Mouse (Mus musculus) stomach, postnatal 0 days (tissue): ENCODE results near the gene Gpr183. TPM values are rescaled to one million over a fixed set of nuclear protein-coding genes. Genes with fewer than 3 reads are reported as not detected.

Experiments used
- ATAC-seq: fragments of 200-750 bp; cut with Nextera tagmentation; 2 replicates; pipeline ENCODE4 v1.8.0; 2017; ENCODE audit not compliant: low FRiP score, low TSS enrichment
- DNase-seq: peaks from one replicate; pipeline ENCODE4 v3.0.0-alpha.2; 2016; ENCODE audit warnings: low spot score
- H3K27ac ChIP-seq: fragments of 300-500 bp; sonication (generic); replicated peaks from 2 replicates; pipeline ENCODE4 v1.5.1; 2014; ENCODE audit warnings: mild to moderate bottlenecking, control low read depth
- H3K27me3 ChIP-seq: fragments of 300-500 bp; sonication (generic); 2 replicates; pipeline ENCODE4 v1.6.1; 2014; ENCODE audit warnings: low read length; ENCODE audit not compliant: control insufficient read depth, insufficient read depth
- H3K36me3 ChIP-seq: fragments of 300-500 bp; sonication (generic); 2 replicates; pipeline ENCODE4 v1.6.1; 2014; ENCODE audit warnings: low read length, mixed read lengths; ENCODE audit not compliant: control insufficient read depth, insufficient read depth
- H3K4me1 ChIP-seq: fragments of 300-500 bp; sonication (generic); replicated peaks from 2 replicates; pipeline ENCODE4 v1.6.1; 2014; ENCODE audit warnings: antibody characterized with exemption; ENCODE audit not compliant: control insufficient read depth, insufficient read depth
- H3K4me2 ChIP-seq: fragments of 300-500 bp; sonication (generic); replicated peaks from 2 replicates; pipeline ENCODE4 v1.6.1; 2014; ENCODE audit warnings: low read depth, mild to moderate bottlenecking, control low read depth, moderate library complexity
- H3K4me3 ChIP-seq: fragments of 300-500 bp; sonication (generic); 2 replicates; pipeline ENCODE4 v1.5.1; 2014; ENCODE audit warnings: low read depth, low read length, control low read depth
- H3K9ac ChIP-seq: fragments of 300-500 bp; sonication (generic); 2 replicates; pipeline ENCODE4 v1.6.1; 2014; ENCODE audit warnings: mild to moderate bottlenecking, low read length, control low read depth, mixed read lengths
- H3K9me3 ChIP-seq: fragments of 300-500 bp; sonication (generic); 2 replicates; pipeline ENCODE4 v1.6.1; 2016; ENCODE audit warnings: low read length; ENCODE audit not compliant: control insufficient read depth
- CTCF ChIP-seq: IDR thresholded peaks from 2 replicates; pipeline ENCODE4 v1.5.1; 2016; ENCODE audit warnings: antibody characterized with exemption, low read depth, mild to moderate bottlenecking, moderate library complexity
- EP300 ChIP-seq: optimal IDR thresholded peaks from 2 replicates; pipeline ENCODE3; 2016; ENCODE audit warnings: antibody characterized with exemption
- WGBS: fragments of 180-500 bp; shearing (Covaris S2); extraction: QIAGEN DNeasy Blood & Tissue Kit; methylation state at CpG from one replicate; pipeline ENCODE4 v1.1.7; 2014; 5-methylcytosine and 5-hydroxymethylcytosine counted together
- polyA plus RNA-seq: library from polyadenylated mRNA; unstranded; fragments of >200 nt; fragmentation: Nextera tagmentation; extraction: Ambion mirVana; gene quantifications from 2 replicates; pipeline ENCODE4 v1.2.1, GENCODE M21; 2015

The Gpr183 gene
- polyA plus RNA-seq, 1 experiment from 2014 or later = 1.8 TPM

GRCm38 (mm10) chr14:121970402-121970801 lies 5.4 kb upstream of the Gpr183 start:
- Histone ChIP-seq H3K9ac (no peak overlapping the region), H3K4me3 (no peak overlapping the region), H3K4me2 (no peak overlapping the region), H3K36me3 (no peaks in the 10 kb centered on the region), H3K27ac (no peak overlapping the region), H3K27me3 (no peaks in the 10 kb centered on the region), H3K4me1 (no peaks in the 10 kb centered on the region), H3K9me3 (no peaks in the 10 kb centered on the region)
- TF ChIP-seq EP300 (no peak), CTCF (no peak)
- ATAC-seq = no peak
- no peak for DNase-seq
- WGBS = 100% methylated on average over 1 of the region's 1 CpGs

GRCm38 (mm10) chr14:121967095-121967494 lies 2.1 kb upstream of the Gpr183 start:
- Histone ChIP-seq H3K27me3 (no peaks in the 10 kb centered on the region), H3K9ac (no peak overlapping the region), H3K4me3 (no peak overlapping the region), H3K4me2 (no peak overlapping the region), H3K27ac (no peak overlapping the region), H3K9me3 (no peaks in the 10 kb centered on the region), H3K36me3 (no peaks in the 10 kb centered on the region), H3K4me1 (peaks cover 1% of the 10 kb centered on the region; the same call in 1 of the 2 replicates)
- DNase-seq = no peak
- peak; percentile 82 for ATAC-seq
- TF ChIP-seq CTCF (no peak), EP300 (no peak)
- WGBS = 64% methylated on average over 4 of the region's 4 CpGs

- Histone ChIP-seq H3K9ac (no peak overlapping the region), H3K4me3 (no peak overlapping the region), H3K36me3 (no peaks in the 10 kb centered on the region), H3K4me1 (peaks cover 6% of the 10 kb centered on the region; the same call in 1 of the 2 replicates), H3K27me3 (no peaks in the 10 kb centered on the region), H3K4me2 (no peak overlapping the region), H3K27ac (no peak overlapping the region), H3K9me3 (no peaks in the 10 kb centered on the region)
- DNase-seq = no peak
- TF ChIP-seq CTCF = no peak
- no peak for TF ChIP-seq EP300
- WGBS = 82% methylated on average over 4 of the region's 4 CpGs
- no peak for ATAC-seq
Measured at GRCm38 (mm10) chr14:121965461-121965860, 466 bp upstream of the Gpr183 start.

- Histone ChIP-seq H3K4me3 (no peak overlapping the region), H3K9ac (no peak overlapping the region), H3K36me3 (no peaks in the 10 kb centered on the region), H3K4me2 (peak overlapping the region; percentile 28), H3K4me1 (peaks cover 6% of the 10 kb centered on the region; the same call in 1 of the 2 replicates), H3K9me3 (no peaks in the 10 kb centered on the region), H3K27me3 (no peaks in the 10 kb centered on the region), H3K27ac (peak overlapping the region; percentile 30; the same call in 1 of the 2 replicates)
- 19% methylated on average over 4 of the region's 4 CpGs for WGBS
- no peak for DNase-seq
- TF ChIP-seq CTCF = no peak
- no peak for TF ChIP-seq EP300
- no peak for ATAC-seq
Measured at GRCm38 (mm10) chr14:121963942-121964335, 1.1 kb downstream of the Gpr183 start.

- Histone ChIP-seq H3K4me2 (peak overlapping the region; percentile 28), H3K36me3 (no peaks in the 10 kb centered on the region), H3K9ac (no peak overlapping the region), H3K9me3 (no peaks in the 10 kb centered on the region), H3K4me3 (no peak overlapping the region), H3K27me3 (no peaks in the 10 kb centered on the region), H3K4me1 (peaks cover 6% of the 10 kb centered on the region; the same call in 1 of the 2 replicates), H3K27ac (peak overlapping the region; percentile 30; the same call in 1 of the 2 replicates)
- ATAC-seq (peak; percentile 24; the same call in 1 of the 2 replicates), DNase-seq (no peak)
- 46% methylated on average over 9 of the region's 9 CpGs for WGBS
- TF ChIP-seq EP300 (no peak), CTCF (no peak)
Measured at GRCm38 (mm10) chr14:121963251-121963941, 1.6 kb downstream of the Gpr183 start.

GRCm38 (mm10) chr14:121962128-121962890 lies 2.7 kb downstream of the Gpr183 start:
- no peak for DNase-seq
- Histone ChIP-seq H3K4me3 (no peak overlapping the region), H3K4me1 (peaks cover 6% of the 10 kb centered on the region; the same call in 1 of the 2 replicates), H3K27me3 (no peaks in the 10 kb centered on the region), H3K9me3 (no peaks in the 10 kb centered on the region), H3K36me3 (no peaks in the 10 kb centered on the region), H3K27ac (0 out of 2 replicates have a peak overlapping the region, but pooled peaks have one; percentile 13), H3K4me2 (no peak overlapping the region), H3K9ac (no peak overlapping the region)
- no peak for TF ChIP-seq CTCF
- TF ChIP-seq EP300 = no peak
- WGBS = 60% methylated on average over 14 of the region's 14 CpGs
- no peak for ATAC-seq
